Mouse (Mus musculus): ENCODE measurements at regions not wholly inside any gene's neighbourhood (a gene's known extent, or its start where the extent isn't known, plus 50 kb on each side); places are given as distances from the start of the nearest gene placed in this dataset.
"Not testable (repeated sequence)": the region's sequence is repeated elsewhere in the genome, so short reads cannot be mapped to it uniquely, and the experiment has no call there.

- DNase-seq (ENCODE audit: low read depth, low spot score), result no peak
Measured at GRCm38 (mm10) chr2:147989616-147990015, 57.2 kb downstream of the Foxa2 start.

GRCm38 (mm10) chr2:147988586-147988985, 58.2 kb downstream of the Foxa2 start:
- no peak for DNase-seq (ENCODE audit: low read depth, low spot score)

- no peak for DNase-seq (ENCODE audit: low read depth, low spot score)
Measured at GRCm38 (mm10) chr2:147985261-147985575, 61.6 kb downstream of the Foxa2 start.

- DNase-seq (ENCODE audit: low read depth, low spot score), result no peak
Measured at GRCm38 (mm10) chr2:147984547-147985260, 62.1 kb downstream of the Foxa2 start.

GRCm38 (mm10) chr2:147980929-147981479, 65.8 kb downstream of the Foxa2 start:
- no peak for DNase-seq (ENCODE audit: low read depth, low spot score)

- DNase-seq (ENCODE audit: low read depth, low spot score), result no peak
Measured at GRCm38 (mm10) chr2:147980408-147980807, 66.4 kb downstream of the Foxa2 start.

GRCm38 (mm10) chr2:147979660-147980364, 67.0 kb downstream of the Foxa2 start:
- DNase-seq (ENCODE audit: low read depth, low spot score), result no peak

GRCm38 (mm10) chr2:147979001-147979400, 67.8 kb downstream of the Foxa2 start:
- DNase-seq (ENCODE audit: low read depth, low spot score), result no peak

GRCm38 (mm10) chr2:147974776-147975175, 72.0 kb downstream of the Foxa2 start:
- no peak for DNase-seq (ENCODE audit: low read depth, low spot score)

GRCm38 (mm10) chr2:147968671-147969070, 78.1 kb downstream of the Foxa2 start:
- no peak for DNase-seq (ENCODE audit: low read depth, low spot score)

- no peak for DNase-seq (ENCODE audit: low read depth, low spot score)
Measured at GRCm38 (mm10) chr2:147967829-147968529, 78.8 kb downstream of the Foxa2 start.

- not testable (repeated sequence) for DNase-seq (ENCODE audit: low read depth, low spot score)
Measured at GRCm38 (mm10) chr2:147963284-147963683, 83.5 kb downstream of the Foxa2 start.

- DNase-seq (ENCODE audit: low read depth, low spot score), result no peak
Measured at GRCm38 (mm10) chr2:147961633-147962032, 85.1 kb downstream of the Foxa2 start.

GRCm38 (mm10) chr2:147954183-147954582, 92.6 kb downstream of the Foxa2 start:
- DNase-seq (ENCODE audit: low read depth, low spot score), result no peak

GRCm38 (mm10) chr2:147951233-147951632, 95.5 kb downstream of the Foxa2 start:
- no peak for DNase-seq (ENCODE audit: low read depth, low spot score)

GRCm38 (mm10) chr2:147944171-147945040, 102.4 kb downstream of the Foxa2 start:
- no peak for DNase-seq (ENCODE audit: low read depth, low spot score)

- DNase-seq (ENCODE audit: low read depth, low spot score), result no peak
Measured at GRCm38 (mm10) chr2:147942591-147942990, 104.2 kb downstream of the Foxa2 start.

GRCm38 (mm10) chr2:147941319-147941718, 105.5 kb downstream of the Foxa2 start:
- DNase-seq (ENCODE audit: low read depth, low spot score), result no peak

GRCm38 (mm10) chr2:147932494-147932893, 114.3 kb downstream of the Foxa2 start:
- no peak for DNase-seq (ENCODE audit: low read depth, low spot score)

GRCm38 (mm10) chr2:147929031-147929711, 117.6 kb downstream of the Foxa2 start:
- DNase-seq (ENCODE audit: low read depth, low spot score), result no peak
